In genomic region chr6:21047924-21048323, GRCm38 (mm10) we compare ENCODE assay signal across 25 mouse cellular contexts.
DNase-seq lines count a peak whose midpoint lies in the region; ATAC-seq and TF ChIP-seq lines count a peak whose summit lies in the region.
"Had no signal": no experiment of that assay in that cellular context is flagged by ENCODE, and none has a peak within 500 bp of the region (broad histone marks: within the 10 kb centered on the region; RNA-seq: fewer than 3 reads in every experiment).

No protein-coding gene starts in this region.

- no peak for TF ChIP-seq EP300 in heart, adult 2 months (IDR thresholded peaks at IDR 0.05; ENCODE audit: insufficient read depth, low read depth, low read length)

- no peaks in the 10 kb centered on the region for H3K36me3 ChIP-seq in heart, adult 2 months (ENCODE audit: control insufficient read depth, insufficient read depth, low read length)
- H3K36me3 ChIP-seq: forebrain, embryonic 10.5 days; heart, embryonic 13.5 days had no signal

- DNase-seq in heart, adult 2 months: peak in 1 of 2 experiments; percentile 50
- DNase-seq in heart, postnatal 25 days (ENCODE audit: low spot score): no peak
- peak; percentile 12 for DNase-seq in brain, adult 2 months (ENCODE audit: low read depth, low spot score)
- peak; percentile 49 to 57 for DNase-seq in heart, postnatal 10 days
- no peak for DNase-seq in embryo, embryonic 10.5 days (ENCODE audit: low spot score)
- DNase-seq: adrenal gland, postnatal 10 days; adrenal gland, postnatal 36 days; cerebellum, adult 11 months; cerebellum, adult 2 months; cerebellum, adult 9-11 months; cerebellum, postnatal 25 days; gastrocnemius, adult 2 months; gastrocnemius, postnatal 14 days; kidney, adult 18-20 months; kidney, adult 9 months had no signal

- H3K79me2 ChIP-seq in heart, adult 2 months (replicated peaks; ENCODE audit: control insufficient read depth, insufficient read depth, low read length): no peaks in the 10 kb centered on the region

- peak overlapping the region; percentile 64 for H3K27ac ChIP-seq in heart, adult 2 months
- H3K27ac ChIP-seq: forebrain, embryonic 10.5 days; forebrain, embryonic 13.5 days; gastrocnemius, adult 2 months; heart, embryonic 13.5 days; hindbrain, embryonic 14.5 days; hindbrain, postnatal 0 days had no signal

- H3K27me3 ChIP-seq in heart, adult 2 months (ENCODE audit: control insufficient read depth, insufficient read depth, low read length): no peaks in the 10 kb centered on the region
- H3K27me3 ChIP-seq: forebrain, embryonic 13.5 days; heart, embryonic 13.5 days had no signal

- no peak for ATAC-seq in CD4-positive, CD25-positive, alpha-beta regulatory T cell, adult 4 months
- ATAC-seq: forebrain, embryonic 13.5 days; forebrain, embryonic 16.5 days; hindbrain, postnatal 0 days; inflammation-experienced regulatory T-cells, adult 6 months; intestine, embryonic 16.5 days; Patski had no signal

- WGBS in heart, adult 2 months: 23% methylated on average over 1 of the region's 1 CpGs

- H3K4me3 ChIP-seq in heart, adult 2 months: no peak overlapping the region
- H3K4me3 ChIP-seq: forebrain, embryonic 10.5 days; forebrain, embryonic 13.5 days; gastrocnemius, adult 2 months; heart, embryonic 13.5 days had no signal

- TF ChIP-seq CTCF in heart, adult 2 months (IDR thresholded peaks at IDR 0.05): no peak

- no peak for TF ChIP-seq POLR2A in heart, adult 2 months (IDR thresholded peaks at IDR 0.05; ENCODE audit: insufficient read depth, low read depth, low read length)

- no peaks in the 10 kb centered on the region for H3K4me1 ChIP-seq in heart, adult 2 months (ENCODE audit: control insufficient read depth, insufficient read depth, low read length)
- H3K4me1 ChIP-seq: forebrain, embryonic 10.5 days; forebrain, embryonic 13.5 days; heart, embryonic 13.5 days had no signal

- intact Hi-C loops in heart, adult 2 months (cut with DNase I): loop anchor here (10.0 kb wide), 2 partner anchors 167 to 203 kb away; partner anchors contain the start of gene Kcnd2
- intact Hi-C loops in heart, postnatal 25 days (cut with DNase I): loop anchor here (10.0 kb wide), 1 partner anchor 167 kb away; the partner anchor contains the start of gene Kcnd2
- intact Hi-C loops in heart, postnatal 10 days (cut with DNase I): no loop called here

- no peak overlapping the region for H3K9ac ChIP-seq in heart, adult 2 months (ENCODE audit: low read depth, low read length)
- H3K9ac ChIP-seq: forebrain, embryonic 13.5 days; heart, embryonic 13.5 days; hindbrain, embryonic 14.5 days had no signal

Comparison
In these comparisons a context has a peak if more than half of its experiments do, and no peak if none do; other contexts are left out.
1. DNase-seq: peak in brain, adult 2 months (single experiment) and heart, postnatal 10 days (2 of 2); none in heart, postnatal 25 days (single experiment) and embryo, embryonic 10.5 days (single experiment).